Mouse (Mus musculus): ENCODE data around the gene Atg2a. TPM values are rescaled to one million over a fixed set of nuclear protein-coding genes. Genes with fewer than 3 reads are reported as not detected.
A peak's percentile ranks its signal among the peaks of the same experiment; 100 is the strongest.

Gene Atg2a
- polyA plus RNA-seq, 1 experiment = 27.1 TPM

- no peak overlapping the region for H3K27ac ChIP-seq (ENCODE audit: insufficient read depth, low read depth, low read length)
- peaks cover 19% of the 10 kb centered on the region for H3K4me1 ChIP-seq (ENCODE audit: control insufficient read depth, insufficient read depth, low read length)
- H3K4me3 ChIP-seq (ENCODE audit: insufficient read depth, low read length) = no peak overlapping the region
Observed at GRCm38 (mm10) chr19:6264945-6265344, 23.5 kb downstream of the Atg2a start.

DNA sequence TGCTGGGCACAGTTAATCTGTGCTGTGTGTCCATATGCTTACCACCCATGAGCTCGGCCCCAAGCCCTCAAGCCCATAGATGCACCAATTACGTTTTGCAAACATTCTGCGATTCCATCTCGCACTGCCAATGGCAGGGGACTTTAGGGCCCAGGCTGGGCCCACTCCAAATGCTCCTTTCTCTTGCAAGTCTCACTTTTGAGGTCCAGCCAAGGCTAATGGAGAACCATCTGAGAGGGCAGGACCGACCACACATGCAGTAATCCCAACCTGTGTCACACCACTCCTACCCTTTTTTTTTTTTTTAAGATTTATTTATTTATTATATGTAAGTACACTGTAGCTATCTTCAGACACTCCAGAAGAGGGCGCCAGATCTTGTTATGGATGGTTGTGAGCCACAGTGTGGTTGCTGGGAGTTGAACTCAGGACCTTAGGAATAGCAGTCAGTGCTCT, 24.3 kb downstream of the Atg2a start:
- Histone ChIP-seq H3K4me3 (ENCODE audit: insufficient read depth, low read length) (no peak overlapping the region), H3K4me1 (ENCODE audit: control insufficient read depth, insufficient read depth, low read length) (peaks cover 23% of the 10 kb centered on the region), H3K27ac (ENCODE audit: insufficient read depth, low read depth, low read length) (no peak overlapping the region)
- no peak for TF ChIP-seq POLR2A (IDR thresholded peaks at IDR 0.05; ENCODE audit: borderline replicate concordance, low read depth, low read length)
- TF ChIP-seq CTCF (IDR thresholded peaks at IDR 0.05; ENCODE audit: low read depth, low read length) = no peak

More at GRCm38 (mm10) chr19:6264945-6265344, 23.5 kb downstream of the Atg2a start:
- TF ChIP-seq CTCF (IDR thresholded peaks at IDR 0.05; ENCODE audit: low read depth, low read length) = no peak
- no peak for TF ChIP-seq POLR2A (IDR thresholded peaks at IDR 0.05; ENCODE audit: borderline replicate concordance, low read depth, low read length)

- H3K4me1 ChIP-seq (ENCODE audit: control insufficient read depth, insufficient read depth, low read length) = peaks cover 37% of the 10 kb centered on the region
- H3K4me3 ChIP-seq (ENCODE audit: insufficient read depth, low read length) = no peak overlapping the region
- H3K27ac ChIP-seq (ENCODE audit: insufficient read depth, low read depth, low read length) = no peak overlapping the region
- TF ChIP-seq CTCF (IDR thresholded peaks at IDR 0.05; ENCODE audit: low read depth, low read length) (no peak), POLR2A (IDR thresholded peaks at IDR 0.05; ENCODE audit: borderline replicate concordance, low read depth, low read length) (no peak)
Observed at GRCm38 (mm10) chr19:6267306-6268169, 26.1 kb downstream of the Atg2a start.

DNA sequence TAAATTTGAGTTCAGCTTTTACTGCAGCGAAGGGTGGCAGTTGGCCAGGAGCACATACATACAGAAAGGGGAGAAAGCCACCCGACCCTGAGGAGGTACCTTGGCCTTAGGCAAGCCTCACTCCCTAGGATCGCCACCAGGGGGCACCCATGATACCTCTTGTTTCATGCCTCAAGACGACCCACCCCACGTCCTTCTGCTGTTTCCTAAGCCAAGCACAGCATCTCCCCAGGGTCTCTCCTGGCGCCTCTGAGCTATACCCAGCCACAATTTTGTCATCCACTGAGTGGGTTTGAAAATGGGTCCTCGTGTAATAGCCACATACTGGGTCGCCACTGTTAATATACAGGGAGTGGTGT, 26.7 kb downstream of the Atg2a start:
- TF ChIP-seq CTCF (IDR thresholded peaks at IDR 0.05; ENCODE audit: low read depth, low read length) (peak; percentile 79), POLR2A (IDR thresholded peaks at IDR 0.05; ENCODE audit: borderline replicate concordance, low read depth, low read length) (no peak)
- peaks cover 43% of the 10 kb centered on the region for H3K4me1 ChIP-seq (ENCODE audit: control insufficient read depth, insufficient read depth, low read length)
- H3K27ac ChIP-seq (ENCODE audit: insufficient read depth, low read depth, low read length) = no peak overlapping the region
- no peak overlapping the region for H3K4me3 ChIP-seq (ENCODE audit: insufficient read depth, low read length)

- Histone ChIP-seq H3K4me1 (ENCODE audit: control insufficient read depth, insufficient read depth, low read length) (peaks cover 48% of the 10 kb centered on the region), H3K27ac (ENCODE audit: insufficient read depth, low read depth, low read length) (no peak overlapping the region), H3K4me3 (ENCODE audit: insufficient read depth, low read length) (no peak overlapping the region)
- TF ChIP-seq POLR2A (IDR thresholded peaks at IDR 0.05; ENCODE audit: borderline replicate concordance, low read depth, low read length) (no peak), CTCF (IDR thresholded peaks at IDR 0.05; ENCODE audit: low read depth, low read length) (no peak)
Observed at GRCm38 (mm10) chr19:6268670-6269132, 27.2 kb downstream of the Atg2a start.

- Histone ChIP-seq H3K4me3 (ENCODE audit: insufficient read depth, low read length) (no peak overlapping the region), H3K27ac (ENCODE audit: insufficient read depth, low read depth, low read length) (no peak overlapping the region), H3K4me1 (ENCODE audit: control insufficient read depth, insufficient read depth, low read length) (peaks cover 58% of the 10 kb centered on the region)
- TF ChIP-seq POLR2A (IDR thresholded peaks at IDR 0.05; ENCODE audit: borderline replicate concordance, low read depth, low read length) (no peak), CTCF (IDR thresholded peaks at IDR 0.05; ENCODE audit: low read depth, low read length) (no peak)
Observed at GRCm38 (mm10) chr19:6269798-6270475, 28.5 kb downstream of the Atg2a start.

GRCm38 (mm10) chr19:6270661-6271060, 29.2 kb downstream of the Atg2a start:
- peaks cover 64% of the 10 kb centered on the region for H3K4me1 ChIP-seq (ENCODE audit: control insufficient read depth, insufficient read depth, low read length)
- no peak overlapping the region for H3K27ac ChIP-seq (ENCODE audit: insufficient read depth, low read depth, low read length)
- no peak for TF ChIP-seq CTCF (IDR thresholded peaks at IDR 0.05; ENCODE audit: low read depth, low read length)
- H3K4me3 ChIP-seq (ENCODE audit: insufficient read depth, low read length) = no peak overlapping the region

DNA sequence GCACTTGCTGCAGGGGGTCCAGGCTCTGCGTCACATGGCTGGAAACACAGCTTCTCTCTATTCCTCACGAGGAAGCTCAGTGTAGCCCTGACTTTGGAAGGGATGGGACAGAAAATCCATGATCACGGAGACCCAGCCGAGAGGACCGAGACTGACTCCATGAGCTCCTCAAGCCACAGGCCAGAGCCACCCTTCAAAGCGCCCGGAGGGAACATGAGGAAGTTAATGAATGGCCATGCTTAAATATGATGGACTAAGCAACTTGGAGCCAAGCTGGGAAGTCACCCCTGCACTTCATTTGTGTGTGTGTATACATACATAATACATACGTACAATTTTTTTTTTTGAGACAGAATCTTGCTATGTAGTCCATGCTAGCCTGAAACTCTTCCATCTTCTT, 29.7 kb downstream of the Atg2a start:
- no peak overlapping the region for H3K4me3 ChIP-seq (ENCODE audit: insufficient read depth, low read length)
- H3K4me1 ChIP-seq (ENCODE audit: control insufficient read depth, insufficient read depth, low read length) = peaks cover 66% of the 10 kb centered on the region

GRCm38 (mm10) chr19:6272053-6272452, 30.6 kb downstream of the Atg2a start:
- H3K4me3 ChIP-seq (ENCODE audit: insufficient read depth, low read length) = no peak overlapping the region
- no peak overlapping the region for H3K27ac ChIP-seq (ENCODE audit: insufficient read depth, low read depth, low read length)
- TF ChIP-seq CTCF (IDR thresholded peaks at IDR 0.05; ENCODE audit: low read depth, low read length) (no peak), POLR2A (IDR thresholded peaks at IDR 0.05; ENCODE audit: borderline replicate concordance, low read depth, low read length) (no peak)
- peaks cover 66% of the 10 kb centered on the region for H3K4me1 ChIP-seq (ENCODE audit: control insufficient read depth, insufficient read depth, low read length)

More for the DNA sequence above, 29.7 kb downstream of the Atg2a start:
- no peak for TF ChIP-seq POLR2A (IDR thresholded peaks at IDR 0.05; ENCODE audit: borderline replicate concordance, low read depth, low read length)
- TF ChIP-seq CTCF (IDR thresholded peaks at IDR 0.05; ENCODE audit: low read depth, low read length) = no peak
- no peak overlapping the region for H3K27ac ChIP-seq (ENCODE audit: insufficient read depth, low read depth, low read length)

DNA sequence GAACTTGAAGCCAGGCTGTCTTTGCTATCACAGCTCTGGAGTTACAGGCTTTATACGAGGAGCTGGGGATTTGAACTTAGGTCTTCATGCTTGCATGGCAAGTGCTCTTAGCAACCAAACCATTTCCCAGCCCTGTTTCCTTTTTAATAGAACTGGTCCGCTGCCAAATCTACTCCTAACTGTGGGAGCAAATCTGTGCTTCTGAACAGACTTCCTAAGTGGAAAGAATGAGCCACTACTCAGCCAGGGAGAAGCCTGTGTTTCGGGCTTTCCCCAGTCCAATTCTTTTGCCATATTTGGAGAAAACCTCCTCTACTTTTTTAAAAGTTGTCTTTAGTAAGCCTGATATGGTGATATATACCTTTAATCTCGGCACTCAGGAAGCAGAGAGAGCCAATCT, 31.3 kb downstream of the Atg2a start:
- Histone ChIP-seq H3K4me3 (ENCODE audit: insufficient read depth, low read length) (no peak overlapping the region), H3K4me1 (ENCODE audit: control insufficient read depth, insufficient read depth, low read length) (peaks cover 65% of the 10 kb centered on the region), H3K27ac (ENCODE audit: insufficient read depth, low read depth, low read length) (no peak overlapping the region)
- TF ChIP-seq CTCF (IDR thresholded peaks at IDR 0.05; ENCODE audit: low read depth, low read length) (no peak), POLR2A (IDR thresholded peaks at IDR 0.05; ENCODE audit: borderline replicate concordance, low read depth, low read length) (no peak)
